Mouse (Mus musculus) limb, embryonic 13.5 days (tissue): ENCODE measurements around the gene Gm7271. TPM values are rescaled to one million over a fixed set of nuclear protein-coding genes. Genes with fewer than 3 reads are reported as not detected.

Experiments
- ATAC-seq: fragments of 200-750 bp; cut with Nextera tagmentation; 2 replicates; pipeline ENCODE4 v1.8.0; 2017; ENCODE audit warnings: low read depth, moderate number of reproducible peaks, moderate TSS enrichment; ENCODE audit not compliant: low FRiP score
- H3K27ac ChIP-seq: fragments of 300-500 bp; sonication (generic); 2 replicates; pipeline ENCODE4 v1.5.1; 2015; ENCODE audit warnings: inconsistent platforms, mild to moderate bottlenecking, moderate library complexity
- H3K27me3 ChIP-seq: fragments of 300-500 bp; sonication (generic); 2 replicates; pipeline ENCODE4 v1.6.1; 2015; ENCODE audit warnings: mild to moderate bottlenecking, inconsistent platforms
- H3K36me3 ChIP-seq: fragments of 300-500 bp; sonication (generic); 2 replicates; pipeline ENCODE4 v1.6.1; 2015; ENCODE audit warnings: inconsistent platforms, mild to moderate bottlenecking, moderate library complexity
- H3K4me1 ChIP-seq: fragments of 300-500 bp; sonication (generic); 2 replicates; pipeline ENCODE4 v1.6.1; 2015; ENCODE audit warnings: inconsistent platforms
- H3K4me2 ChIP-seq: fragments of 300-500 bp; sonication (generic); replicated peaks from 2 replicates; pipeline ENCODE4 v1.6.1; 2015; ENCODE audit warnings: inconsistent platforms, mild to moderate bottlenecking, moderate library complexity
- H3K4me3 ChIP-seq: fragments of 300-500 bp; sonication (generic); 2 replicates; pipeline ENCODE4 v1.5.1; 2015; ENCODE audit warnings: moderate library complexity, mild to moderate bottlenecking, inconsistent platforms
- H3K9ac ChIP-seq: fragments of 300-500 bp; sonication (generic); 2 replicates; pipeline ENCODE4 v1.6.1; 2015; ENCODE audit warnings: mild to moderate bottlenecking, inconsistent platforms
- H3K9me3 ChIP-seq: fragments of 300-500 bp; sonication (generic); 2 replicates; pipeline ENCODE4 v1.6.1; 2016; ENCODE audit warnings: inconsistent platforms
- WGBS: fragments of 180-500 bp; shearing (Covaris S2); methylation state at CpG from one replicate; pipeline ENCODE4 v1.1.7; 2015; 5-methylcytosine and 5-hydroxymethylcytosine counted together
- polyA plus RNA-seq: library from polyadenylated mRNA; unstranded; fragments of >200 nt; fragmentation: Nextera tagmentation; extraction: Ambion mirVana; gene quantifications from 2 replicates; pipeline ENCODE4 v1.2.1, GENCODE M21; 2015

Gene Gm7271
- polyA plus RNA-seq = not detected in 2 replicates

- ATAC-seq = no peak
- Histone ChIP-seq H3K4me3 (no peak within 1 kb of the TSS), H3K4me2 (no peak within 1 kb of the TSS), H3K9ac (no peak within 1 kb of the TSS), H3K36me3 (no peaks in the 10 kb centered on the region), H3K27me3 (0 out of 2 replicates have a peak, but pooled peaks cover 2% of the 10 kb centered on the region), H3K4me1 (no peaks in the 10 kb centered on the region), H3K27ac (no peak within 1 kb of the TSS), H3K9me3 (no peaks in the 10 kb centered on the region)
- WGBS = 51% methylated on average over 5 of the region's 5 CpGs
These were observed at the start of gene Gm7271 for GRCm38 (mm10) chr5:76483811-76484210. Gm7271 (plus strand) TSS chr5:76484040.

GRCm38 (mm10) chr5:76437100-76437499 is 46.7 kb upstream of the Gm7271 start:
- Histone ChIP-seq H3K4me2 (no peak overlapping the region), H3K27ac (no peak overlapping the region), H3K27me3 (no peaks in the 10 kb centered on the region), H3K9ac (no peak overlapping the region), H3K36me3 (no peaks in the 10 kb centered on the region), H3K4me1 (no peaks in the 10 kb centered on the region), H3K9me3 (peaks cover 4% of the 10 kb centered on the region; the same call in 1 of the 2 replicates), H3K4me3 (no peak overlapping the region)
- ATAC-seq = no peak
- 79% methylated on average over 5 of the region's 5 CpGs for WGBS

- Histone ChIP-seq H3K9me3 (peaks cover 4% of the 10 kb centered on the region; the same call in 1 of the 2 replicates), H3K9ac (no peak overlapping the region), H3K4me3 (no peak overlapping the region), H3K27me3 (no peaks in the 10 kb centered on the region), H3K36me3 (no peaks in the 10 kb centered on the region), H3K4me1 (no peaks in the 10 kb centered on the region), H3K4me2 (no peak overlapping the region), H3K27ac (no peak overlapping the region)
- ATAC-seq = no peak
- 90% methylated on average over 8 of the region's 8 CpGs for WGBS
These were observed 46.1 kb upstream of the Gm7271 start for GRCm38 (mm10) chr5:76437696-76438095.

GRCm38 (mm10) chr5:76441431-76441830 is 42.4 kb upstream of the Gm7271 start:
- H3K27me3 ChIP-seq = no peaks in the 10 kb centered on the region
- H3K4me2 ChIP-seq = no peak overlapping the region
- H3K4me3 ChIP-seq = no peak overlapping the region
- H3K36me3 ChIP-seq = no peaks in the 10 kb centered on the region
- no peaks in the 10 kb centered on the region for H3K4me1 ChIP-seq
- no peak overlapping the region for H3K9ac ChIP-seq
- H3K9me3 ChIP-seq = no peaks in the 10 kb centered on the region; the same call in 1 of the 2 replicates
- no peak for ATAC-seq
- H3K27ac ChIP-seq = no peak overlapping the region
- WGBS = 80% methylated on average over 4 of the region's 4 CpGs

- Histone ChIP-seq H3K4me1 (no peaks in the 10 kb centered on the region), H3K9me3 (no peaks in the 10 kb centered on the region), H3K27me3 (no peaks in the 10 kb centered on the region), H3K9ac (no peak overlapping the region), H3K27ac (no peak overlapping the region), H3K36me3 (no peaks in the 10 kb centered on the region), H3K4me3 (no peak overlapping the region), H3K4me2 (no peak overlapping the region)
- no peak for ATAC-seq
- 70% methylated on average over 2 of the region's 2 CpGs for WGBS
These were observed 8.9 kb upstream of the Gm7271 start for GRCm38 (mm10) chr5:76474931-76475330.

GRCm38 (mm10) chr5:76476873-76477272 is 7.0 kb upstream of the Gm7271 start:
- Histone ChIP-seq H3K9me3 (no peaks in the 10 kb centered on the region), H3K27ac (no peak overlapping the region), H3K4me1 (no peaks in the 10 kb centered on the region), H3K36me3 (no peaks in the 10 kb centered on the region), H3K27me3 (no peaks in the 10 kb centered on the region), H3K4me2 (no peak overlapping the region), H3K4me3 (no peak overlapping the region), H3K9ac (no peak overlapping the region)
- 71% methylated on average over 4 of the region's 4 CpGs for WGBS
- ATAC-seq = peak; percentile 64; the same call in 1 of the 2 replicates

GRCm38 (mm10) chr5:76477764-76478163 is 6.1 kb upstream of the Gm7271 start:
- no peaks in the 10 kb centered on the region for H3K27me3 ChIP-seq
- no peaks in the 10 kb centered on the region for H3K4me1 ChIP-seq
- H3K27ac ChIP-seq = no peak overlapping the region
- no peak for ATAC-seq
- 35% methylated on average over 9 of the region's 9 CpGs for WGBS
- no peak overlapping the region for H3K4me2 ChIP-seq
- no peak overlapping the region for H3K4me3 ChIP-seq
- H3K9ac ChIP-seq = no peak overlapping the region
- no peaks in the 10 kb centered on the region for H3K9me3 ChIP-seq
- H3K36me3 ChIP-seq = no peaks in the 10 kb centered on the region

GRCm38 (mm10) chr5:76495126-76495525 is 11.3 kb downstream of the Gm7271 start:
- Histone ChIP-seq H3K36me3 (no peaks in the 10 kb centered on the region), H3K9me3 (no peaks in the 10 kb centered on the region), H3K4me2 (no peak overlapping the region), H3K9ac (no peak overlapping the region), H3K4me1 (no peaks in the 10 kb centered on the region), H3K27me3 (no peaks in the 10 kb centered on the region), H3K4me3 (no peak overlapping the region), H3K27ac (no peak overlapping the region)
- no peak for ATAC-seq
- WGBS = 82% methylated on average over 13 of the region's 13 CpGs

- H3K4me1 ChIP-seq = no peaks in the 10 kb centered on the region
- H3K27me3 ChIP-seq = 0 out of 2 replicates have a peak, but pooled peaks cover 6% of the 10 kb centered on the region
- no peak overlapping the region for H3K4me2 ChIP-seq
- WGBS = 90% methylated on average over 1 of the region's 1 CpGs
- no peak overlapping the region for H3K4me3 ChIP-seq
- H3K9ac ChIP-seq = no peak overlapping the region
- H3K36me3 ChIP-seq = no peaks in the 10 kb centered on the region
- ATAC-seq = no peak
- no peak overlapping the region for H3K27ac ChIP-seq
- H3K9me3 ChIP-seq = peaks cover 3% of the 10 kb centered on the region; the same call in 1 of the 2 replicates
These were observed 38.6 kb downstream of the Gm7271 start for GRCm38 (mm10) chr5:76522446-76522845.

- Histone ChIP-seq H3K9me3 (peaks cover 3% of the 10 kb centered on the region; the same call in 1 of the 2 replicates), H3K9ac (no peak overlapping the region), H3K4me1 (no peaks in the 10 kb centered on the region; the same call in 1 of the 2 replicates), H3K4me2 (no peak overlapping the region), H3K4me3 (no peak overlapping the region), H3K27ac (no peak overlapping the region), H3K27me3 (0 out of 2 replicates have a peak, but pooled peaks cover 6% of the 10 kb centered on the region), H3K36me3 (no peaks in the 10 kb centered on the region)
- 79% methylated on average over 5 of the region's 5 CpGs for WGBS
- no peak for ATAC-seq
These were observed 40.8 kb downstream of the Gm7271 start for GRCm38 (mm10) chr5:76524623-76525022.

GRCm38 (mm10) chr5:76525066-76525465 is 41.2 kb downstream of the Gm7271 start:
- H3K9me3 ChIP-seq = peaks cover 3% of the 10 kb centered on the region; the same call in 1 of the 2 replicates
- 0 out of 2 replicates have a peak, but pooled peaks cover 6% of the 10 kb centered on the region for H3K27me3 ChIP-seq
- 62% methylated on average over 4 of the region's 4 CpGs for WGBS
- ATAC-seq = no peak
- H3K9ac ChIP-seq = no peak overlapping the region
- no peak overlapping the region for H3K4me3 ChIP-seq
- no peak overlapping the region for H3K4me2 ChIP-seq
- H3K27ac ChIP-seq = no peak overlapping the region
- H3K36me3 ChIP-seq = no peaks in the 10 kb centered on the region
- H3K4me1 ChIP-seq = peaks cover 4% of the 10 kb centered on the region

- H3K4me2 ChIP-seq = no peak overlapping the region
- H3K27me3 ChIP-seq = 0 out of 2 replicates have a peak, but pooled peaks cover 6% of the 10 kb centered on the region
- 58% methylated on average over 2 of the region's 2 CpGs for WGBS
- H3K9me3 ChIP-seq = peaks cover 3% of the 10 kb centered on the region; the same call in 1 of the 2 replicates
- no peak overlapping the region for H3K9ac ChIP-seq
- no peak overlapping the region for H3K27ac ChIP-seq
- H3K4me3 ChIP-seq = no peak overlapping the region
- H3K4me1 ChIP-seq = peaks cover 10% of the 10 kb centered on the region
- ATAC-seq = no peak
- no peaks in the 10 kb centered on the region for H3K36me3 ChIP-seq
These were observed 42.0 kb downstream of the Gm7271 start for GRCm38 (mm10) chr5:76525829-76526228.
